Mouse (Mus musculus): ENCODE data around the gene Vmn1r130.
"Not testable (repeated sequence)": the region's sequence is repeated elsewhere in the genome, so short reads cannot be mapped to it uniquely, and the experiment has no call there.

The Vmn1r130 gene

DNA sequence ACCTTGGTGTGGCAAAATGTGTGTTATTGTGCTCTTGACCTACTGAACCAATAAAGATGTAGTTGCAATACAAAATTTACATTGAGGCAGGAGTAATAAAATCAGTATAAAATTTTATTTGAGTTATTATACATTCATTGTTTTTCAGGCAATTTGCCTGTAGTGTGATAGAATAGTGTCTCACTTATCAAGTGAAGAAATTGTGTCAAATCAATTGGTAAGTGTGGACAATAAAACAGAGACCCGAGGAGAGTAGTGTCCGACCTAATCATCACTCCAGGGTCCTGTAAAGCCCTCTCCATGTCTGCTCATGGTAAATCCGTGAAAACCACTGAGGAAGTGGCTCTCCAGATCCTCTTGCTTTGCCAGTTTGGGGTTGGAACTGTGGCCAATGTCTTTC, at the start of gene Vmn1r130:
TSS of gene Vmn1r130 (plus strand) at position 301 of the 400 bp plus-strand sequence.
- DNase-seq (ENCODE audit: low read depth, low spot score): not testable (repeated sequence)

GRCm38 (mm10) chr7:21545990-21546389, 34.4 kb downstream of the Vmn1r130 start, which contains the start of gene Vmn1r131:
Vmn1r131 (minus strand) TSS chr7:21546090.
- not testable (repeated sequence) for DNase-seq (ENCODE audit: low read depth, low spot score)

All from mesoderm, embryonic 11.5 days (tissue).